Mouse (Mus musculus): ENCODE data around the gene Acin1.

DNA sequence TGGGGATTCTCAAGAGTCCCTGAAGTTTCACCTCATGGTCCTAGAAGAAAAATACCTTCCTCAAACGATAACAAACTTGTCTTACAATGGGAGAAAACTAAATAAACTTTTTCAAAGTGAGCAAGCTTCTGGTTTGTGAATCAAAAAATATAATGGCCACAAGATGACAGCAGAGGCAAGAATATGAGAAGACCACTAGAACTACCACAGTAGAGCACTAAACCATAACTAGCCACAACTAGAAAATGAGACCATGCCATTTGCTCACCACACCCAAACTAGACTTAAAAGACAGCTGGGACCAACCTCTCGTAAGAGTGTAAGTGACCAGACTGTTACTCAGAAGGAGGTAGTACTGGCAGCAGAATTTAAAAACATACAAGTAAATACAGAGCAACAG, 26.7 kb downstream of the Acin1 start:
- TF ChIP-seq CTCF (IDR thresholded peaks at IDR 0.05; ENCODE audit: low read depth) = no peak
- no peak for TF ChIP-seq EP300 (IDR thresholded peaks at IDR 0.05; ENCODE audit: low read depth)
